Mouse (Mus musculus) spleen, adult 2 months (tissue): ENCODE results near the gene Gm10644. TPM values are rescaled to one million over a fixed set of nuclear protein-coding genes. Genes with fewer than 3 reads are reported as not detected.

Source experiments
- DNase-seq, 2 experiments: peaks; one replicate each; pipeline versions ENCODE4 v3.0.0 to v3.0.0-alpha.2; 2012 to 2021; ENCODE audit warnings: low spot score in 2 of 2, low read depth in 1 of 2
- H3K27ac ChIP-seq: fragments of 200-500 bp; 2 replicates; pipeline ENCODE4 v1.5.1; 2012; ENCODE audit warnings: low read length, inconsistent platforms; ENCODE audit not compliant: insufficient read depth
- H3K27me3 ChIP-seq: fragments of 200-500 bp; 2 replicates; pipeline ENCODE4 v1.6.1; 2012; ENCODE audit warnings: mild to moderate bottlenecking, moderate library complexity, low read length, inconsistent platforms; ENCODE audit not compliant: control insufficient read depth, insufficient read depth
- H3K36me3 ChIP-seq: fragments of 200-500 bp; 2 replicates; pipeline ENCODE4 v1.6.1; 2012; ENCODE audit warnings: mild to moderate bottlenecking, low read length, inconsistent platforms; ENCODE audit not compliant: control insufficient read depth, insufficient read depth
- H3K4me1 ChIP-seq: fragments of 200-500 bp; 2 replicates; pipeline ENCODE4 v1.6.1; 2011; ENCODE audit warnings: inconsistent platforms; ENCODE audit not compliant: control insufficient read depth, insufficient read depth, insufficient read length
- H3K4me3 ChIP-seq: fragments of 200-500 bp; 2 replicates; pipeline ENCODE4 v1.5.1; 2011; ENCODE audit warnings: mild to moderate bottlenecking, inconsistent platforms; ENCODE audit not compliant: insufficient read depth, insufficient read length; ENCODE audit errors: extremely low read depth
- CTCF ChIP-seq: fragments of 200-500 bp; IDR thresholded peaks from 2 replicates; pipeline ENCODE4 v1.5.1; 2011; ENCODE audit warnings: mild to moderate bottlenecking, inconsistent platforms; ENCODE audit not compliant: insufficient read depth, insufficient read length, insufficient replicate concordance; ENCODE audit errors: extremely low read depth
- POLR2A ChIP-seq: fragments of 200-500 bp; IDR thresholded peaks from 2 replicates; pipeline ENCODE4 v1.6.1; 2011; ENCODE audit warnings: low read depth, low read length, inconsistent platforms
- WGBS: fragments of 180-500 bp; shearing (Covaris S2); methylation state at CpG from one replicate; pipeline ENCODE4 v1.1.7; 2018; 5-methylcytosine and 5-hydroxymethylcytosine counted together
- polyA plus RNA-seq: library from polyadenylated mRNA; depleted of rRNA; stranded (reverse); fragments of >200 nt; gene quantifications from 2 replicates; pipeline ENCODE4 v1.2.3, GENCODE M21; 2012

The Gm10644 gene
- polyA plus RNA-seq, 1 experiment: 1.3 TPM

- Histone ChIP-seq H3K4me1 (peaks cover 8% of the 10 kb centered on the region), H3K4me3 (no peak overlapping the region), H3K36me3 (peaks cover 2% of the 10 kb centered on the region; the same call in 1 of the 2 replicates), H3K27ac (no peak overlapping the region), H3K27me3 (0 out of 2 replicates have a peak, but pooled peaks cover 1% of the 10 kb centered on the region)
- TF ChIP-seq POLR2A (no peak), CTCF (no peak)
- no peak for DNase-seq
- 93% methylated on average over 2 of the region's 2 CpGs for WGBS
Observed at GRCm38 (mm10) chr8:83999825-84000224, 44.8 kb upstream of the Gm10644 start.

DNA sequence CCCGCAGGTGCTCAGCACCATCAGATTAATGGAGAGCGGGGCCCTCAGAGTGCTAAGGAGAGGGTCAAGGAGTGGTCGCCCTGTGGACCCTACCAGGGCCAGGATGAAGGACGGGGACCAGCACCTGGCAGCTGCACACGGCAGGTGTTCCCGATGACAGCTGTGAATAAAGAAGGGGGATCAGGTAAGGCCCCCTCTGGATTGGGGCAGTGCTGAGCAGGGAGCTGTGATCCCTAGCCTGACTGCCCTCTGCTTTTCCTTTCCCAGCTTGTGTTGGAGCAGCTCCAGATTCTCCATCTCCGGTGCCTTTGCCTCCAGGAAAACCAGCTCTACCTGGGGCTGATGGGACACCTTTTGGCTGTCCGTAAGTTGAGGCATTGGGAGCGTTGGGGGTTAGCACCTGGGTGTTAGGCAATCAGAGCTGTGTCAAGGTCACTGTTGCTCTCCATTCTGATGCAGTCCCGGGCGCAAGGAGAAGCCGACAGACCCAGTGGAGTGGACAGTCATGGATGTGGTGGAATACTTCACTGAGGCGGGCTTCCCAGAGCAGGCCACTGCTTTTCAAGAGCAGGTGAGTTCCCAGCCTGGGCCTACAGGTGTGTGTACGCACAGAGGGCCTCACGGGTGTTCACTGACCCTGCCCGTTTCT is 44.2 kb upstream of the Gm10644 start:
- H3K4me3 ChIP-seq: peak overlapping the region; percentile 66
- no peak overlapping the region for H3K27ac ChIP-seq
- peaks cover 6% of the 10 kb centered on the region; the same call in 1 of the 2 replicates for H3K4me1 ChIP-seq
- DNase-seq: no peak
- H3K36me3 ChIP-seq: peaks cover 2% of the 10 kb centered on the region; the same call in 1 of the 2 replicates
- H3K27me3 ChIP-seq: 0 out of 2 replicates have a peak, but pooled peaks cover 1% of the 10 kb centered on the region
- TF ChIP-seq POLR2A (no peak), CTCF (no peak)
- 85% methylated on average over 16 of the region's 16 CpGs for WGBS

DNA sequence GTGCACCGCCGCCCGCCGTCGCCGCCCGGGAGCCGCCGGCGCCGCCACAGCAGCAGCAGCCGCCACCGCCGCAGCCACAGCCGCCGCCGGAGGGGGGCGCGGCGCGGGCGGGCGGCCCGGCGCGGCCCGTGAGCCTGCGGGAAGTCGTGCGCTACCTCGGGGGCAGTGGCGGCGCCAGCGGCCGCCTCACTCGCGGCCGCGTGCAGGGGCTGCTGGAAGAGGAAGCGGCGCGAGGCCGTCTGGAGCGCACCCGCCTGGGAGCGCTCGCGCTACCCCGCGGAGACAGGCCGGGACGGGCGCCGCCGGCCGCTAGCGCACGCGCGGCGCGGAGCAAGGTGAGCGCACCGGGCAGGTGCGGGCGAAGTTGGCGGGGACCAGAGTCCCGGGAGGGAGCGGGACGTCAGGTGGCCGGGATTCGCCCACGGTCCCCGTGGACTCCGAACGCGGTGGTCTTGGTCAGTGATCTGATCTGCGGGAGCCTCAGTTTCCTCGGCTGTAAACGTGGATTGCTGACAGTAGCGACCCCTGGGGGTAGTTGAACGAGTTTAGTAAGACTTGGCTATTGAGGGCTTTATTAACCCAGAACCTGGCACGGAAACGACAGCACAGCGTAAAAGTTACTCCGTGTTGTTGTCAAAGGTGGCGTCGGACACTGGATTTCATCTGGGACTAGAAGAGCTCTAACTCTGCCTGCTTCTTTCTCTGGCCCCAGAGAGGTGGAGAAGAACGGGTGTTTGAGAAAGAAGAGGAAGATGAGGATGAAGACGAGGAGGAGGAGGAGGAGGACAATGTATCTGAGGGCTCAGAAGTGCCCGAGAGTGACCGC is 43.4 kb upstream of the Gm10644 start:
- H3K4me1 ChIP-seq: peaks cover 5% of the 10 kb centered on the region; the same call in 1 of the 2 replicates
- TF ChIP-seq CTCF (no peak), POLR2A (no peak)
- H3K27me3 ChIP-seq: 0 out of 2 replicates have a peak, but pooled peaks cover 1% of the 10 kb centered on the region
- peak overlapping the region; percentile 66 for H3K4me3 ChIP-seq
- peak overlapping the region; percentile 65 for H3K27ac ChIP-seq
- 15% methylated on average over 92 of the region's 92 CpGs for WGBS
- H3K36me3 ChIP-seq: peaks cover 2% of the 10 kb centered on the region; the same call in 1 of the 2 replicates
- DNase-seq: peak; percentile 60 to 69

- Histone ChIP-seq H3K27ac (peak within 1 kb of the TSS; percentile 91), H3K27me3 (0 out of 2 replicates have a peak, but pooled peaks cover 1% of the 10 kb centered on the region), H3K4me3 (peak within 1 kb of the TSS; percentile 73), H3K4me1 (peaks cover 5% of the 10 kb centered on the region; the same call in 1 of the 2 replicates), H3K36me3 (peaks cover 2% of the 10 kb centered on the region; the same call in 1 of the 2 replicates)
- peak in 1 of 2 experiments; percentile 59 for DNase-seq
- 19% methylated on average over 59 of the region's 112 CpGs for WGBS
- no peak for TF ChIP-seq CTCF
- no peak for TF ChIP-seq POLR2A
Observed at GRCm38 (mm10) chr8:83997511-83998141, 42.6 kb upstream of the Gm10644 start, which contains the start of gene Samd1. TSS of gene Samd1 (plus strand) at chr8:83997672.

DNA sequence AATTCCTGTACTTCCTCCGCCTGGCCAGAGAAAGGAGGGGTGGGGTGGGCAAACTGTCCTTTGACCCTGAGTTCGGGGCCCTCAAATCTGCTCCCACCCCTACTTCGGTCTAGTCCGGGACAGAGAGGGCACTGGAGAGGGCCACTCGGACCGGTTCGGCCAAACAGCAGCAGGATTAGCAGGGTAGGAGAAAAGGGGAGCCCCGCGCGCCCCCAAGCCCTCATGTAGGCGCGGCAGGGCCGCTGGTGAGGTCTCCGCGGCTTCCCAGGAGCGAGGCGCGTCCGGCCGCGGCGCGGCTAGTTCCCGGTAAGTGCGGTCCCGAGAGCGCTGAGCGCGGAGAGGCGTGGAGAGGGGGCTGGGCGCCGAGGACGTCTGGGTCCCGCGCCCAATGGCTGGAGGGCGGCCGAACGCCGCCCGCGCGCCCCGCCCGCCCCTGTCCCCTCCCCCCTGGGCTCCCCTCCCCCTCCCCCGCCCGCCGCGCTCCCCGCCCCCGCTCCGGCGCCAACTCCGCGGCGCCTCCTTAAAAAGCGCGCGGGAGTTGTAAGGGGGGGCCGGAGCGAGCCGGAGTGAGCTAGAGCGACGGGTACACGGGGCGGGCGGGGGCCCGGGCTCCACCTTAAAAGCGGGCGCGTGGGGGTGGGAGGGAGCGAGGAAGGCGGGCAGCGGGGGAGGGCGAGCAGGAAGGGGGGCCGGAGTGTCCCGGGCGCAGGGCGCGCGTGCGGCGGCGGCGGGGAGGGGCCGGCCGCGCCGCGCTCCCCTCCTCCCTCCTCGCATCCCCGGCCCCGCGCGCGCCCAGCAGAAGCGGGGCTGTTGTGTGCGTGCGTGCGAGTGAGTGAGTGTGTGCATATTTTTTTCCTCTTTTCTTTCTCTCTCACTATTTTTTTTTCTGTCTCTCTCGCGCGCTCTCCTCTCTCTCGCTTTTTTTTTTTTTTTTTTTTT is 41.8 kb upstream of the Gm10644 start:
- Histone ChIP-seq H3K4me3 (peak overlapping the region; percentile 73), H3K27ac (peak overlapping the region; percentile 91), H3K27me3 (0 out of 2 replicates have a peak, but pooled peaks cover 1% of the 10 kb centered on the region), H3K4me1 (peaks cover 5% of the 10 kb centered on the region; the same call in 1 of the 2 replicates), H3K36me3 (peaks cover 2% of the 10 kb centered on the region; the same call in 1 of the 2 replicates)
- 2% methylated on average over 39 of the region's 103 CpGs for WGBS
- TF ChIP-seq POLR2A: peak; percentile 81
- no peak for TF ChIP-seq CTCF
- DNase-seq: peak; percentile 53 to 81
